Mouse (Mus musculus) hindbrain, embryonic 11.5 days (tissue): ENCODE measurements around the gene Ltbp4. TPM values are rescaled to one million over a fixed set of nuclear protein-coding genes. Genes with fewer than 3 reads are reported as not detected.

Source experiments
- ATAC-seq: fragments of 200-750 bp; cut with Nextera tagmentation; 2 replicates; pipeline ENCODE4 v1.8.0; 2017; ENCODE audit warnings: mild to moderate bottlenecking, moderate TSS enrichment, moderate library complexity; ENCODE audit not compliant: low FRiP score
- DNase-seq: peaks from one replicate; pipeline ENCODE4 v3.0.0-alpha.2; 2015; ENCODE audit warnings: low spot score
- H3K27ac ChIP-seq: fragments of 300-500 bp; sonication (generic); 2 replicates; pipeline ENCODE4 v1.5.1; 2014; ENCODE audit warnings: mild to moderate bottlenecking, low read depth, low read length
- H3K27me3 ChIP-seq: fragments of 300-500 bp; sonication (generic); 2 replicates; pipeline ENCODE4 v1.6.1; 2014; ENCODE audit warnings: mild to moderate bottlenecking, low read length, moderate library complexity, mixed read lengths; ENCODE audit not compliant: control insufficient read depth, insufficient read depth
- H3K36me3 ChIP-seq: fragments of 300-500 bp; sonication (generic); 2 replicates; pipeline ENCODE4 v1.6.1; 2014; ENCODE audit warnings: mild to moderate bottlenecking, low read length, moderate library complexity, mixed read lengths; ENCODE audit not compliant: control insufficient read depth, insufficient read depth
- H3K4me1 ChIP-seq: fragments of 300-500 bp; sonication (generic); replicated peaks from 2 replicates; pipeline ENCODE4 v1.6.1; 2014; ENCODE audit warnings: low read length, mixed read lengths; ENCODE audit not compliant: control insufficient read depth, insufficient read depth
- H3K4me2 ChIP-seq: fragments of 300-500 bp; sonication (generic); replicated peaks from 2 replicates; pipeline ENCODE4 v1.6.1; 2014; ENCODE audit warnings: mild to moderate bottlenecking, low read depth, low read length
- H3K4me3 ChIP-seq: fragments of 300-500 bp; sonication (generic); 2 replicates; pipeline ENCODE4 v1.5.1; 2014; ENCODE audit warnings: low read depth, low read length
- H3K9ac ChIP-seq: fragments of 300-500 bp; sonication (generic); 2 replicates; pipeline ENCODE4 v1.6.1; 2014; ENCODE audit warnings: low read depth, low read length
- H3K9me3 ChIP-seq: fragments of 300-500 bp; sonication (generic); 2 replicates; pipeline ENCODE4 v1.6.1; 2016; ENCODE audit warnings: low read length; ENCODE audit not compliant: control insufficient read depth
- WGBS: fragments of 180-500 bp; shearing (Covaris S2); extraction: QIAGEN DNeasy Blood & Tissue Kit; methylation state at CpG from one replicate; pipeline ENCODE4 v1.1.7; 2014; 5-methylcytosine and 5-hydroxymethylcytosine counted together
- polyA plus RNA-seq: library from polyadenylated mRNA; unstranded; fragments of >200 nt; fragmentation: Nextera tagmentation; extraction: Ambion mirVana; gene quantifications from 2 replicates; pipeline ENCODE4 v1.2.1, GENCODE M21; 2014

The Ltbp4 gene
- polyA plus RNA-seq, 1 experiment from 2014 or later = 2.4 TPM

DNA sequence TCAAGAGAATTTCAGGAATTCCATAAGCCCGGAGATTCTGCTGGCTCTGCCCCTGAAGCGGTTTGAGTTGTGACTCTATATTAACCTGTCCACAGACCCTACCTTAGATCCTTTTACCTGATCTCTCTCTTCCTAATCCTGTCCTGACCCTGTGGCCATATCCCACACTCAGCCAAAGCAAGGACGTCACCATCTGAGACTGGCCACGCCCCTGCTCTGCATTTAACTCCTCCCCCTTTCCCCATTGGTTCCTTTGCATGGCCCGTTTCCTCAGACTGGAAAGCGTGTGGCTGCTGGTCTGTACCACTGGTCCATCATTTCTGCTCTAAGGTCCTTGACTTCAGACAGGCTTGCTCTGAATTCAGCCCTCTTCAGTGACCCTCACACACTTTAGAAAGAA lies 8.0 kb upstream of the Ltbp4 start:
- WGBS = 26% methylated on average over 6 of the region's 6 CpGs

DNA sequence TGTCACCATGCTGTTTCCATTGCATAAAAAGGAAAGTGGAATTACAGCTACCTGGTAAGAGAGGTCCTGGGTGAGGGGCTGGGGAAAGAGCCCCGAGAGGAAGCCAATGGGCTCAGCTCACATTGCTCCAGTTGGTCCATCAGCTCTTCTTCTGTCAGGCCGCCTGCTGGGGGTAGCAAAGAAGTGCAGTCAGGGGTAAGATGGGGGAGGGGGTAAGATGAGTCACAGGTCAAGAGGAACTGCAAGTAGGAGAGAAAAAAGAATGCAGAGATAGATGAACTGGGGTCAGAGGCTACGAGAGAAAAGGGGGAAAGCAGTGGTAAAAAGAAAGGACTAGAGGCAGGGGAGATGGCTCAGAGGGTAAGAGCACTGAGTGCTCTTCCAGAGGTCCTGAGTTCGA lies 5.1 kb upstream of the Ltbp4 start:
- no peak overlapping the region for H3K4me2 ChIP-seq
- H3K4me3 ChIP-seq = no peak overlapping the region
- DNase-seq = no peak
- no peak overlapping the region for H3K27ac ChIP-seq
- peaks cover 6% of the 10 kb centered on the region for H3K27me3 ChIP-seq
- 0 out of 2 replicates have a peak, but pooled peaks cover 12% of the 10 kb centered on the region for H3K36me3 ChIP-seq
- no peak for ATAC-seq
- no peak overlapping the region for H3K9ac ChIP-seq
- no peaks in the 10 kb centered on the region; the same call in 1 of the 2 replicates for H3K4me1 ChIP-seq
- no peaks in the 10 kb centered on the region for H3K9me3 ChIP-seq
- 28% methylated on average over 4 of the region's 4 CpGs for whole genome bisulfite sequencing

More for the DNA sequence above, 8.0 kb upstream of the Ltbp4 start:
- H3K4me3 ChIP-seq = no peak overlapping the region
- no peaks in the 10 kb centered on the region for H3K27me3 ChIP-seq
- H3K9ac ChIP-seq = no peak overlapping the region
- ATAC-seq = 0 out of 2 replicates have a peak, but pooled peaks have one; percentile 35
- H3K36me3 ChIP-seq = 0 out of 2 replicates have a peak, but pooled peaks cover 12% of the 10 kb centered on the region
- no peaks in the 10 kb centered on the region for H3K9me3 ChIP-seq
- no peak overlapping the region for H3K27ac ChIP-seq
- H3K4me1 ChIP-seq = no peaks in the 10 kb centered on the region
- no peak overlapping the region for H3K4me2 ChIP-seq
- no peak for DNase-seq

DNA sequence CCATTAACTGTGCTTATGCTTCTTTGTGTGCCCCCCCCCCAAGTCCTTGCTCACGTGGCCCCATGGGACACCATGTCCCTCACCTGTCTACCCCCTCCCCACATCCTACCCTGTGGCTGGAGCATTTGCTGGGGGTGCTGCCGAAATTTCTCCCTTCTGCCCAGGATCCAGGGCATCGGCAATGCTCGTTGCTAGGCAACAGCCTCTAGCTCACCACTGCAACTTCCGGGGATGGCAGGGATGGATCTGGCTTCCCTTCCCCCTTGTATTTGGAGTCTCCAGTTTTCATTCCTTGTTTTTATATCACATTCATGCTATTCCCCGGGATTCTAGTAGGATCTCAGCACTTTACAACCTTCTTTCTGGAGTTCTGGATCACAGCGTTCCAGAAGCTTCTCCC lies 2.0 kb upstream of the Ltbp4 start:
- H3K4me1 ChIP-seq = peaks cover 3% of the 10 kb centered on the region; the same call in 1 of the 2 replicates
- no peak overlapping the region; the same call in 1 of the 2 replicates for H3K4me2 ChIP-seq
- 0 out of 2 replicates have a peak, but pooled peaks cover 10% of the 10 kb centered on the region for H3K36me3 ChIP-seq
- H3K27me3 ChIP-seq = peaks cover 33% of the 10 kb centered on the region
- H3K9ac ChIP-seq = no peak overlapping the region
- ATAC-seq (no peak), DNase-seq (no peak)
- H3K9me3 ChIP-seq = no peaks in the 10 kb centered on the region
- no peak overlapping the region for H3K27ac ChIP-seq
- no peak overlapping the region for H3K4me3 ChIP-seq
- 36% methylated on average over 7 of the region's 7 CpGs for WGBS

DNA sequence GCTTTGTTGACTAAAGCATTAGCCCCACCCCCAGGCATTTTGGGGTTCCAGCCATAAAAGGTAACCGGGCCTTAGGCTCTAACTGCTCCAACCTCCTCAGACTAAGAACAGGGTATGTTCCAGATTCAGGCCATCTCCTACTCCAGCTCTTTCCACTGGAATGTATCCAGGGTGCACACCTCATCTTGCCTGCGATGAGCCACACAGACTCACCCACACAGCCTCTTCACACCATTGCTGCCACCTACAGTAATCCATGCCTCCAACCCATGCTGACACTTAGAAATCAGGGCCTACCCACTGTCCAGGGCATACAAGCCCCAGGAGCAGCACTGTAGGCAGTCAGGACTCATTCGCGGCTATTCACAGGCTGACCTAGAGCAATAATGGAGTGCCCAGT lies 1.6 kb upstream of the Ltbp4 start:
- ATAC-seq (no peak), DNase-seq (no peak)
- Histone ChIP-seq H3K4me3 (no peak overlapping the region), H3K36me3 (0 out of 2 replicates have a peak, but pooled peaks cover 7% of the 10 kb centered on the region), H3K9ac (no peak overlapping the region), H3K4me2 (no peak overlapping the region; the same call in 1 of the 2 replicates), H3K27ac (no peak overlapping the region), H3K27me3 (peaks cover 37% of the 10 kb centered on the region), H3K4me1 (peaks cover 4% of the 10 kb centered on the region; the same call in 1 of the 2 replicates), H3K9me3 (no peaks in the 10 kb centered on the region)
- WGBS = 75% methylated on average over 4 of the region's 4 CpGs

DNA sequence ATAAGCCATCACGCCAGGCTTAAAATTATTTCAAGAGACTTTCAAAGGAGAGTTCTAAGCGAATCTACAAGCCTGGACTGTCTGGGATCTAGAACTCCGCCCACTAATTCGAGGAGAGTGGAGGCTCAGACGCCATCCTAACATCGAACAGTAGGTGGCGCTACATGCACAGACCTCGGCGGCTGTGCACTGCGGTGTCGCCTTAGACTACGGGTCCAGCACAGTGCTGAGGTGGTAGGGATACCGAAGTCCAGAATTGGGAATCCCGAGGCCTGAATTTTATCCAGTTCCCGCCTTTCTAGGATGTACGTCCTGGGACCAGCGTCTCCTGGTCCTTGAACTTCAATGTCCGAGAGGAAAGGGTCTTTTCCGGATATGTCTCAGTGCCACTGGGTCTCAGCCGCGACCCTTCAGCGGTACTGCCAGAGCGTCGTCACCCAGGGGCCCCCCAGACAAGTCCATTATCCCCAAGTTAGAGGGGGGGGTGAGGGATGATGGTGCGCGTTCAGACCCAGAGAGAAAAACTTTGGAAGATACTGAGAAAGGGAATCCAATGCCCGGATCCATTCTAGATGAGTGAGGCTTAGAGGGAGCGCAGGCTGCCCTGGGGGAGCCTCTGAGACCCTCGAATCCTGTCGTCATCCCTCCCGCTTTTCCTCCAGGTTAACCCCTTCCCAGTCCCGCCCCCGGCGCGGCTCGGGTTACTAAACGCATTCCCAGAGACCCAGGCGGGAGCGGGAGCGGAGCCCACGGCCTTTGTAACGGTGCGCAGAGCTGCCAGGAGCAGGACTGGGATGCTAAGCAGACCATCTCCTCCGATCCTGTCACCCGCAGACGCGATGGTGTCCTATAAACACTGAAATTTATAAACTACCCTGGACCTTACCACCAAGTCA lies 1.3 kb downstream of the Ltbp4 start:
- Histone ChIP-seq H3K4me3 (peak overlapping the region; percentile 39), H3K4me1 (peaks cover 14% of the 10 kb centered on the region), H3K27me3 (peaks cover 65% of the 10 kb centered on the region), H3K36me3 (no peaks in the 10 kb centered on the region), H3K9me3 (no peaks in the 10 kb centered on the region), H3K27ac (no peak overlapping the region), H3K9ac (no peak overlapping the region), H3K4me2 (peak overlapping the region; percentile 80)
- DNase-seq = peak; percentile 96
- WGBS = under 1% methylated on average over 47 of the region's 47 CpGs
- peak; percentile 84 for ATAC-seq

DNA sequence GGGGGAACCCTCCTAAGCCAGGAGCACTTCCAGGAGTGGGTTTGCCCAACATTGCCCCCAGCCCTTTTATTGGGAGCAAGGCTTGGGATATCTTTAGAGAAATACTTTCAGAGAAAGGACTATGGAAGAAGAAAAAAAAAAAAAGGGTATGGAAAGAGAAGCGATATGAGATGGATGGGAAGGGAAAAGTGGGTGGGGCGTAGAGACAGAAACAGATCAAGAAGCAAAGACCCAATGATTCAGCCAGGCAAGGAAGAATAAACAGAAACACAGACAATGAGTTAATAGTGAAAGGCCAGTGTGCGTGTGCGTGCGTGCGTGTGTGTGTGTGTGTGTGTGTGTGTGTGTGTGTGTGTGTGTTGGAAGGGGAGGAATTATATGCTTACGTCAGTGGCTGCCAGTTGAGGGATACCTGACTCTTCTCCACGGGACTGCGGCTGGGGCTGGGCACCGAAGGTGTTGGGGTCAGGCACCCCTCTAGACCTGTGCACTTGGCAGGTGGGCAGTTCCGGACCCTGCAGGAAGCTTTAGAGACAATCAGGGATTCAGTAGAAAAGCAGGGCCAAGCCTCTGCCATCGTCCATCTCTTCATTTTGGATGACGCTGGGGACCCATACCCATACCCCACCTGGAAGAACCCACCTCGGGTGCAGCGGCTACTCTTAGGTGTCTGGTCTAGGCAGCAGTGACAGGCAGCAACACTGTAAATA lies 2.3 kb downstream of the Ltbp4 start:
- no peaks in the 10 kb centered on the region for H3K36me3 ChIP-seq
- H3K4me2 ChIP-seq = no peak overlapping the region
- H3K9ac ChIP-seq = no peak overlapping the region
- H3K9me3 ChIP-seq = no peaks in the 10 kb centered on the region
- H3K4me1 ChIP-seq = peaks cover 17% of the 10 kb centered on the region
- H3K4me3 ChIP-seq = no peak overlapping the region
- H3K27ac ChIP-seq = no peak overlapping the region
- DNase-seq (no peak), ATAC-seq (peak; percentile 3; the same call in 1 of the 2 replicates)
- WGBS = 60% methylated on average over 15 of the region's 15 CpGs
- H3K27me3 ChIP-seq = peaks cover 75% of the 10 kb centered on the region

DNA sequence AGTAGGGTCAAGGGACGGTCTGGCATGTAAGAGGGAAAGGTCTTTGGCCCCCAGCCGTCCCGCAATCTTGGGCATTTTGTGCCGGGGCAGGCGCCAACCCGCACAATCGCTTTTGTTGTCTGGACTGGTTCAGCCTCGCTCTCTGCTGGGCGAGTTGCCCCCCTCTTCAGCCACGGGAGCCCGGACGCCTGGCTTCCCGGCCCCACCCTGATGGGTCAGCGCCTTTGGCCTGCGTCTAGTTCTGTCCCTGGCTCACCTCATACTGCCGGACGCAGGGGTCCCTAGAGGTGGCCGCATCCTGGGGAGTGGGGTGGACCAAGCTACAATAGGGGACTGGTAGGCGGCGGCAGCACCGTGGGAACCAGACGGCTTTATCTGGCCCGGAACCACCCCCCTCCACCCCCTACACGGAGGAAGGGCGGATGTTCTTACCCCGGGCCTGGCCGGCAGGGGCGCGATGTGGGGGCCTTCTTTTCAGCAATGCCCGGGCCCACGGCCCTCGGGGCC lies 3.0 kb downstream of the Ltbp4 start:
- Histone ChIP-seq H3K4me1 (peaks cover 20% of the 10 kb centered on the region), H3K27ac (no peak overlapping the region), H3K9me3 (no peaks in the 10 kb centered on the region), H3K27me3 (peaks cover 82% of the 10 kb centered on the region), H3K4me3 (no peak overlapping the region), H3K9ac (no peak overlapping the region), H3K36me3 (no peaks in the 10 kb centered on the region), H3K4me2 (no peak overlapping the region)
- 2% methylated on average over 32 of the region's 32 CpGs for WGBS
- no peak for ATAC-seq
- DNase-seq = no peak

DNA sequence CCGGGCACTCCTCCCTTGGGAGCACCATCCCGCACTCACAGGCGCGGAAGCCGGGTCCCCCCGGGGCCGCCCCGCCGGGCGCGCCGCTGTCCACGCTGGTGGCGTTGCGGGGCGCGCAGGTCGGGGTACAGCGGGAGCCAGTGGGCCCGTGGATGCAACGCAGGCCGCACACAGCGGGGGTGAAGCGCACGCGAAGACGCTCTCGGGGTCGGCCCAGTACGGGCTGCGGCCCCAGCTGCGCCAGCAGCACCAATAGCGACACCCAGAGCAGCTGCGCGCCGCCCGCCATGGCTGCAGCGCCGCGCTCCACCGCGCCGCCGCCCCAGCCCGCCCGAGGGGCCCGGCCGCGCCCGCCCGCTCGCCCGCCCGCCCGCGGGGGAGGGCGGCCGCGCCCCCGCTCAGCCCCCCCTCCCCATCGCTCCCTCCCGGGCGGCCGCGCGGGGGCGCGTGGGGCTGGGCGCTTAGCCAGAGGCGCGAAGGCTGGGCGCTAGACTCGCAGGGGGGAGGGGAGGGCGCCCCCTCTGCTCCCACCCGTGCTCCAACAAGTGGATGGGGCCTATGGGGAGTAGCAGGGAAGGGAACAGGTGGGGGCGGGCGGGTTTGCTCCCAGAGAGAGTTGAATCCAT lies 4.1 kb downstream of the Ltbp4 start:
- Histone ChIP-seq H3K36me3 (no peaks in the 10 kb centered on the region), H3K4me2 (peak overlapping the region; percentile 57), H3K4me3 (peak overlapping the region; percentile 31), H3K4me1 (peaks cover 21% of the 10 kb centered on the region), H3K27ac (no peak overlapping the region), H3K27me3 (peaks cover 90% of the 10 kb centered on the region), H3K9me3 (no peaks in the 10 kb centered on the region), H3K9ac (0 out of 2 replicates have a peak overlapping the region, but pooled peaks have one; percentile 17)
- peak; percentile 56 for DNase-seq
- no peak for ATAC-seq
- under 1% methylated on average over 39 of the region's 77 CpGs for WGBS
